Mouse (Mus musculus): ENCODE measurements at regions not wholly inside any gene's neighbourhood (a gene's known extent, or its start where the extent isn't known, plus 50 kb on each side); places are given as distances from the start of the nearest gene placed in this dataset.

GRCm38 (mm10) chr3:53393945-53394344 lies 69.2 kb downstream of the Nhlrc3 start:
- no peak for DNase-seq (ENCODE audit: extremely low spot score)

GRCm38 (mm10) chr3:53381704-53382581 lies 81.2 kb downstream of the Nhlrc3 start:
- no peak for DNase-seq (ENCODE audit: extremely low spot score)

- no peak for DNase-seq (ENCODE audit: extremely low spot score)
These were observed 83.5 kb downstream of the Nhlrc3 start for GRCm38 (mm10) chr3:53379519-53380181.

GRCm38 (mm10) chr3:53376864-53377447 lies 86.2 kb downstream of the Nhlrc3 start:
- DNase-seq (ENCODE audit: extremely low spot score): no peak

GRCm38 (mm10) chr3:53372887-53373286 lies 90.2 kb downstream of the Nhlrc3 start:
- DNase-seq (ENCODE audit: extremely low spot score): no peak

DNA sequence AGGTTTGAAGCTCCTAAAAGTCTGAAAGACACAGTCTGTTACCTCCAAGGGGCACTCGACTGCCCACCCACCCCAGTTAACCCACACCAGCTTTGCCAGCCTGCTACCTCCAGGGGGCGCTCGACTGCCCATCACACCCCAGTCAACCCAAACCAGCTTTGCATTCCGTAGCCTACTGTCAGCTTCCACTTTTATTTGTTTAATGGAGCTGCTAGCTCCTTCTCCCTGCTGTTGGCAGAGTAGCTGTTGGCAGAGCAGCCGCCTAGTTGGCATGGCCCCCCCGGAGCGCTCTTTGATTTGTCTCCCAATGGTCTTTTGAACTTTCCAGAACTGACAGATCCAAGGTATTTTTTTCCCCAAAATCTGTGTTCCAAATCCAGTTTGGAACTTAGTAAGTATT lies 91.2 kb downstream of the Nhlrc3 start:
- DNase-seq (ENCODE audit: extremely low spot score): no peak

GRCm38 (mm10) chr3:53361202-53361601 lies 101.9 kb downstream of the Nhlrc3 start:
- no peak for DNase-seq (ENCODE audit: extremely low spot score)

DNA sequence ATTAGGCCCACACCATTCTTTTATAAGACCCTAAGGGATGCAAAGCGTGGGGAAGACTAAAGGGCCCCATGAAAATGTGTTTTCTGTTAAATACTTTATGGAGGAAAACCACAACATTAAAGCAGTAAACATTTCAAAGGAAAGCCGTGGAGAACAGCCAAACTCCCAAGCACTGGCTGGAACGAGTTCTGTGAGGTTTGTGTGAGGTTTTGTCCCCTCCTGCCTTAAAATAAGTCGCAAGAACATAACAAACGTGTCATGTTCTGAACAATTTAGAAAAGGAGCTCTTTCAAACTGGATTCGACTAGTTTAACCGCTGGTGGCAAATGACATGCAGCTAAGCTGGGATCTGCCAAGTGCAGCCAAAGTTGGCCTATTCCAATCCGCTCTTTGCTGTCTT lies 109.4 kb downstream of the Nhlrc3 start:
- no peak for DNase-seq (ENCODE audit: extremely low spot score)

GRCm38 (mm10) chr3:53353282-53353681 lies 109.8 kb downstream of the Nhlrc3 start:
- DNase-seq (ENCODE audit: extremely low spot score): no peak

DNA sequence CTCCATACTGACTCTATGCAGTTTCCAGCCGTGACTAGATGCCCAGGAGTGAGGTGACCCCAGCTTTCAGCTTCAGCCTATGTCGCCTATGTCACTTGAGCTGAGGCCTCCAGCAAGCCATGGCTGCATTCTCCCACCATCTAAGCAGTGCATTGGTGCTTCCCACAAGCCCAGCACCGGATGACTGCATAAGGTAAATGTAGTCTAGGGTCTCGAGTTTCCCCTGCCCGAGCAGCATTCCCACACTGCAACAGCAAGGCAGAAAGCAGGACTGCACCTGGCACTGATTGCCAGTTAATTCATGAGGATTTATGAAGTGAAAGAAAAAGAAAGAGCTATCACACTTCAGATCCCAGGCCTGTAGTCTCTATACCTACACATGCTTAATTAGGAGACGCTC lies 119.5 kb downstream of the Nhlrc3 start:
- DNase-seq (ENCODE audit: extremely low spot score): no peak

DNA sequence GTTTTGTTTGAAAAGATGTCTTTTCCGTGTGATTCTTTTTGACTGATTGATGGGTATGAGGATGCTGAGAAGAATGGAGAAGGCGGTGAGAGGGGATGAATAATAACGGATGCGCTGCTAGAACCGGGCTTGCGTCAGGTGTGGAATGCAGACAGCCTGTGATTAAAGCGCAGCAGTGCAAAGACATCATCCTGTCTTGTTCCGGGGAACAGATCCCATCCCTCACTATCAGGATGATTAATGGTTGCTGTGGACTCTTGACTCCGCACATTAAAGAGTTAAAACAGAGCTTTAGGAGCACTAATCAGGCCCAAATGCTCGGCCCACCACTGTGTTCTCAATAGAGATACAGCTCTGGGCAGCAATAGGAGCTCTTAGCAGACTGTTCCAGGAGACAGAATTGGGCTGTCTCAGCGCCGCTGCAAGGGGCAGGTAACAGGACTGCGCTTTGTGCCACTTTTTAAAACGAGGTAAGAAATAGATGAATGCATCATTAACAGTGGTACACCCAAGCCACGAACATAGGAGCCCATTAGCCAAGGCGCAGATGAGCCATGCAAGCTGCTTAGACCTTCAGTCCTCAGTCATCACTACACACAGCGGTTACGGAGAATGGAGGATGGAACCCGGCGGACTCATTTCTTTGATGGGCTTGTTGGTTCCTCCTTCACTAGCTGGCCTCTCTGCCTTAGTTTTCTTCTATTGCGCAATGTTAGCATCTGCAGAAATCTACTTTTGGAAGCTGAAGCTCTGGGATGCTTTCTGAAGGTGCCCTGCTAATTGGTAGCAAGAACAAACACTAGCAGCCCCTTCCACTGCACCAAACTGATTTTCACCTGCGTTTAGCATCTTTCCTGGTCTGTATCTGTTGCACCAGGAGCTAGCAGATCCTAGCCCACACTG lies 121.6 kb downstream of the Nhlrc3 start:
- no peak for DNase-seq (ENCODE audit: extremely low spot score)

GRCm38 (mm10) chr3:53338571-53338970 lies 124.6 kb downstream of the Nhlrc3 start:
- no peak for DNase-seq (ENCODE audit: extremely low spot score)

GRCm38 (mm10) chr3:53334051-53334450 lies 129.1 kb downstream of the Nhlrc3 start:
- peak; percentile 15 for DNase-seq (ENCODE audit: extremely low spot score)

DNA sequence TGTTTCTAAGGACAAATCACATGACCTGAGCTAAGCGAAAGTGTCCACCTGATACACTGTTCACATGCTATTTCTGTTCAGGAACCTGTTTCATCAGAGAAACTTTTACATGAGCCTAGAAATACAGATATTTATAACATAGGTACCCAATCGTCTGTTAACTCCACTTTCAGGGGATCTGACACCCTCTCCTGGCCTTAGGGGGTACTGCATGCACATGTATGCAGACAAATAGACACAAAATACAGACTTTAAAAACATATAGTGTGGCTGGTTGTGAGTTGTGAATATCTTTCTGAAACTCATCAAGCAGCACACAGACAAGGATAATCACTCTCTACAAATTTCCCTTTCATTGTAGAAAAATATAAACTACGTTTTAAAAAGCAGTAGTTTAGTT lies 133.6 kb downstream of the Nhlrc3 start:
- no peak for DNase-seq (ENCODE audit: extremely low spot score)

DNA sequence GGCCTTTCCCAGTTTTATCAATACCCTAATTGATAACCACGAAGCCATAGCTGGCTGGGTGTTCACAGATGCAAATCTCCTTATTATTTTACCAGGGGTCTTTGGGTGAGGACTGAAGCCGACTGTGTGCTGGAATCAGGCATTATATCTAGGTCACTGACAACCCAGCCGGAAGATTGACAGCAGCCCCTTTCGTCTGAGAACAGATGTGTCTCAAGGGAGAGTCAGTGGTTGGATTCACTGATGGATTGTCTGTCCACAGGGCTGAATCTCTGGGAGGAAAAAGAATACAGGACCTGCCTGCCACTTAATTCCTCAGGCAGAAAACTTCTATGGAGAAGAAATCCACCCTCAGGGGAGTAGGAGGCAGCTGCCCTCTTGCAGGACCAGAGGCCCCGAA lies 135.7 kb downstream of the Nhlrc3 start:
- no peak for DNase-seq (ENCODE audit: extremely low spot score)

- DNase-seq (ENCODE audit: extremely low spot score): no peak
These were observed 136.2 kb downstream of the Nhlrc3 start for GRCm38 (mm10) chr3:53326967-53327366.

- DNase-seq (ENCODE audit: extremely low spot score): no peak
These were observed 138.1 kb downstream of the Nhlrc3 start for GRCm38 (mm10) chr3:53325080-53325479.

DNA sequence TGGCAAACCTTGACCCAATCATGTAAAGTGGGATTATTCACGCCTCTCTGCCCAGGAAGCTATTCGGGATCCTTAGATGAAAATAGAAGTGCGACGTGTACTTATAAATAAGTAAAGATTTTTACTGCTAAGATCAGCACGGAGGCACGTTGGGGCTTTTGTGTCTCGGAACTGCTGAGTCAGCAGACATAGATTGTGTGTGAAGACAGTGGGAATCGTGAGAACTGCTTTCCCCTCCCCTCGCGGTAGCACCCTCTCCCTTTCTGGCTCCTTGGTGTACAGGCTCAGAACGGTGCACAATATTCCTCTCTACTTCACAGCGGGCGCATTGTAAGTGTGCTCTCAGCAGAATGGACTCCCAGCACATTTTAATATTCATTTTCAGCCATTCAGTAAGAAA lies 138.7 kb downstream of the Nhlrc3 start:
- no peak for DNase-seq (ENCODE audit: extremely low spot score)

- DNase-seq (ENCODE audit: extremely low spot score): no peak
These were observed 147.7 kb downstream of the Nhlrc3 start for GRCm38 (mm10) chr3:53315449-53315848.
